Mouse (Mus musculus) midbrain, postnatal 0 days (tissue): ENCODE measurements at regions not wholly inside any gene's neighbourhood (a gene's known extent, or its start where the extent isn't known, plus 50 kb on each side); places are given as distances from the start of the nearest gene placed in this dataset.

Experiments used
- ATAC-seq: fragments of 200-750 bp; cut with Nextera tagmentation; 2 replicates; pipeline ENCODE4 v1.8.0; 2017; ENCODE audit warnings: moderate number of reproducible peaks, mild to moderate bottlenecking, moderate TSS enrichment, moderate library complexity; ENCODE audit not compliant: low FRiP score
- DNase-seq: peaks from one replicate; pipeline ENCODE4 v3.0.0-alpha.2; 2015; ENCODE audit warnings: low spot score
- H3K27ac ChIP-seq: fragments of 300-500 bp; sonication (generic); 2 replicates; pipeline ENCODE4 v1.5.1; 2014; ENCODE audit warnings: low read depth, mild to moderate bottlenecking, low read length, mixed read lengths
- H3K27me3 ChIP-seq: fragments of 300-500 bp; sonication (generic); 2 replicates; pipeline ENCODE4 v1.6.1; 2014; ENCODE audit warnings: low read length, control low read depth, mixed read lengths; ENCODE audit not compliant: insufficient read depth
- H3K36me3 ChIP-seq: fragments of 300-500 bp; sonication (generic); 2 replicates; pipeline ENCODE4 v1.6.1; 2014; ENCODE audit warnings: low read length, control low read depth, mixed read lengths; ENCODE audit not compliant: insufficient read depth
- H3K4me1 ChIP-seq: fragments of 300-500 bp; sonication (generic); 2 replicates; pipeline ENCODE4 v1.6.1; 2014; ENCODE audit warnings: mild to moderate bottlenecking, control low read depth, antibody characterized with exemption, low read length, mixed read lengths; ENCODE audit not compliant: insufficient read depth
- H3K4me2 ChIP-seq: fragments of 300-500 bp; sonication (generic); 2 replicates; pipeline ENCODE4 v1.6.1; 2014; ENCODE audit warnings: low read depth, mild to moderate bottlenecking, low read length, mixed read lengths; ENCODE audit not compliant: poor library complexity, severe bottlenecking
- H3K4me3 ChIP-seq: fragments of 300-500 bp; sonication (generic); 2 replicates; pipeline ENCODE4 v1.5.1; 2014; ENCODE audit warnings: low read depth, mild to moderate bottlenecking, low read length, moderate library complexity
- H3K9ac ChIP-seq: fragments of 300-500 bp; sonication (generic); replicated peaks from 2 replicates; pipeline ENCODE4 v1.6.1; 2014; ENCODE audit warnings: mild to moderate bottlenecking, low read length, moderate library complexity, mixed read lengths; ENCODE audit not compliant: poor library complexity, severe bottlenecking
- H3K9me3 ChIP-seq: fragments of 300-500 bp; sonication (generic); 2 replicates; pipeline ENCODE4 v1.6.1; 2016; ENCODE audit warnings: low read length, control low read depth
- CTCF ChIP-seq: IDR thresholded peaks from 2 replicates; pipeline ENCODE4 v1.5.1; 2016; ENCODE audit warnings: antibody characterized with exemption, mild to moderate bottlenecking
- WGBS: fragments of 180-500 bp; shearing (Covaris S2); extraction: QIAGEN DNeasy Blood & Tissue Kit; methylation state at CpG from one replicate; pipeline ENCODE4 v1.1.7; 2014; 5-methylcytosine and 5-hydroxymethylcytosine counted together

DNA sequence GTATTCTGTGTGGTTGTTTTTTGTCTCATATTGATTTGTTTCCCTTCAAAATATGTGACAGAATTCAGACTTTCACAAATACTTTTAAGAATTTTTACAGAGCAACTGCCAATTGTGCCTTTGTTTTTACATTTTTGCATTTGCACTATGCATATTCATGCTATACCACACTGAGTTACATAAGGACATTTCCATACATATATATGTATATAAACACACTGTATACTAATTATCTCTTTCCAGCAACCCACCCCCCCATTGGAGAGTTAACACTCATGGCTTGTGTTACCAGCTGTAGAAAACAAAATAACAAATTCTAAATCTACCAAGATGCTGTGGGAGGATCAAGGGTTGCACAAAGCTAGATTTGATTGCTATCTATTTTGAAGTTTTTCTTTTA lies 1163.8 kb upstream of the Jmjd1c start:
- Histone ChIP-seq H3K9me3 (no peaks in the 10 kb centered on the region), H3K9ac (no peak overlapping the region), H3K27me3 (no peaks in the 10 kb centered on the region), H3K27ac (no peak overlapping the region), H3K4me2 (no peak overlapping the region), H3K4me1 (no peaks in the 10 kb centered on the region), H3K4me3 (no peak overlapping the region), H3K36me3 (no peaks in the 10 kb centered on the region)
- DNase-seq (no peak), ATAC-seq (no peak)
- TF ChIP-seq CTCF, result no peak

- ATAC-seq (no peak), DNase-seq (no peak)
- no peaks in the 10 kb centered on the region for H3K4me1 ChIP-seq
- H3K9ac ChIP-seq, result no peak overlapping the region
- no peaks in the 10 kb centered on the region for H3K36me3 ChIP-seq
- no peak overlapping the region for H3K4me2 ChIP-seq
- 85% methylated on average over 4 of the region's 4 CpGs for WGBS
- no peak for TF ChIP-seq CTCF
- H3K4me3 ChIP-seq, result no peak overlapping the region
- no peaks in the 10 kb centered on the region for H3K9me3 ChIP-seq
- no peaks in the 10 kb centered on the region for H3K27me3 ChIP-seq
- no peak overlapping the region for H3K27ac ChIP-seq
Measured at GRCm38 (mm10) chr10:65948587-65948986, 1147.3 kb upstream of the Jmjd1c start.

- no peak overlapping the region for H3K4me2 ChIP-seq
- no peaks in the 10 kb centered on the region for H3K4me1 ChIP-seq
- no peak overlapping the region for H3K9ac ChIP-seq
- 83% methylated on average over 4 of the region's 4 CpGs for WGBS
- TF ChIP-seq CTCF, result no peak
- no peak for ATAC-seq
- no peak overlapping the region for H3K4me3 ChIP-seq
- no peaks in the 10 kb centered on the region for H3K36me3 ChIP-seq
- no peak for DNase-seq
- no peak overlapping the region for H3K27ac ChIP-seq
- no peaks in the 10 kb centered on the region for H3K27me3 ChIP-seq
- H3K9me3 ChIP-seq, result no peaks in the 10 kb centered on the region
Measured at GRCm38 (mm10) chr10:65962441-65962840, 1133.5 kb upstream of the Jmjd1c start.

- no peaks in the 10 kb centered on the region for H3K4me1 ChIP-seq
- H3K4me3 ChIP-seq, result no peak overlapping the region
- no peak for DNase-seq
- H3K9me3 ChIP-seq, result no peaks in the 10 kb centered on the region
- no peak for TF ChIP-seq CTCF
- H3K9ac ChIP-seq, result no peak overlapping the region
- no peak overlapping the region for H3K4me2 ChIP-seq
- WGBS, result 96% methylated on average over 1 of the region's 1 CpGs
- no peak for ATAC-seq
- H3K27me3 ChIP-seq, result no peaks in the 10 kb centered on the region
- H3K36me3 ChIP-seq, result no peaks in the 10 kb centered on the region
- H3K27ac ChIP-seq, result no peak overlapping the region
Measured at GRCm38 (mm10) chr10:65969770-65970169, 1126.2 kb upstream of the Jmjd1c start.
